Mouse (Mus musculus) fat pad, adult 2 months (tissue): ENCODE results near the gene Plpp4.

ENCODE experiments used
- DNase-seq: peaks from one replicate; pipeline ENCODE4 v3.0.0-alpha.2; 2011; ENCODE audit warnings: low read depth, low spot score; ENCODE audit errors: extremely low read depth

Gene Plpp4

DNA sequence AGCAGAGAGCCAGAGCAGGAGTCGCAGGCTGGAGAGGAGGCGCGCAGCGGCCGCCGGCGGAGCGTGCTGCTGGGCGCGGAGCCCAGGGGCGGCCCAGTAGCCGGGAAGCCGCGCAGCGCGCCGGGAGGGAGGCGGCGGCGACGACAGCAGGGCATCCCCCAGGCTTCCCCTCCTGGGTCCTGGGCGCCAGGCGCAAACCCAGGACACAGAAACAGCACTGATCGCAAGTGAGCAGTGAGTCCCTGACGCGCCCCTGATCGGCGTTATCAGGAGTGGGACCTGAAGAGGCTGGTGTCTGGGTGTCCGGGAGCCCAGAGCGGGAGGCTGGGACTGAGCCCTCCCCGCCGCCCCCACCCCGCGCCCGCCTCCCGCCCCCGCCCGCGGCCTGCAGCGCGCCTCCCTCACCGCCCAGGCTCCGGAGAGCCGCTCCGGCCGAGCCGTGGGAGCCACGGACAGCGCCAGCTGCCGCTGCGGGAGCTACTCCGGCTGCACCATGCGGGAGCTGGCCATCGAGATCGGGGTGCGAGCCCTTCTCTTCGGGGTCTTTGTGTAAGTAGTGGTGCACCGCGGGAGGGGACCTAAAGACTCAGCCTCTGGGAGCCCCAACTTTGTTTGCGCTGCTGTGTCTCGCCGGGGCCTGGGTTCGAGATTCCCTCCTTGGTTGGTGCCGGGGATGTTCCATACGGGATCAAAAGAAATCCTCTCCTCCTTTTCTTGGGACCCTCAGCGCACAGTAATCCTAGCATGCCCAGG lies at the start of gene Plpp4:
Gene Plpp4, plus strand, starts transcription at position 411 of the 753 bp plus-strand sequence.
- DNase-seq = no peak

DNA sequence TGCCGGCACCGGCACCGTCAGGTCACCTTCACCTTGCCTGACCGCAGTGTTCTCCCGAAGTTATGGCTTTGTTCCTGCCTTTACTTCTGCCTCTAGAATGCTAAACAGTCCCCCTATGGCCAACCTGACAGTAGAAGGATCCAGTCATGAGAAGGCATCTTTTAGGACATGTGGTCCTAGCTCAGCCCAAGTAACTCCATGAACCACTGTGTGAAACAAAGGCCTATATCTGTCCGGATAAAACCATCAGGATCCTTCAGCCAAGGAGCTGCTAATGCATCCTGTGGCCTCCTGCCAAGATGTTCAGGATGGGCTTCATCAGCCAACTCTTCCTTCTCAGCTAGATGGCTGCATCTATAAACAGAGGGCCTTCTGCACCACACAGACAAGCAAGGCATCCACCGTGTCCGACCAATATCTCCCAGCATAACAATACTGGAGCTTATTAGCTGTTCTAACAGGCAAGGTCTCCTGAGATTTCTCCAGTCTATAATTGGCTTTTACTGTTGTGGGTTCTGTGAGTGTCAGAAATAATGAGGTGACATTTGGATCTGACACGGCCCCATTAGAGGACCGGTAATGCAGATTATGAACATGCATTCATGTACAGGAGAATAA lies 40.8 kb upstream of the Plpp4 start:
- DNase-seq = no peak

DNA sequence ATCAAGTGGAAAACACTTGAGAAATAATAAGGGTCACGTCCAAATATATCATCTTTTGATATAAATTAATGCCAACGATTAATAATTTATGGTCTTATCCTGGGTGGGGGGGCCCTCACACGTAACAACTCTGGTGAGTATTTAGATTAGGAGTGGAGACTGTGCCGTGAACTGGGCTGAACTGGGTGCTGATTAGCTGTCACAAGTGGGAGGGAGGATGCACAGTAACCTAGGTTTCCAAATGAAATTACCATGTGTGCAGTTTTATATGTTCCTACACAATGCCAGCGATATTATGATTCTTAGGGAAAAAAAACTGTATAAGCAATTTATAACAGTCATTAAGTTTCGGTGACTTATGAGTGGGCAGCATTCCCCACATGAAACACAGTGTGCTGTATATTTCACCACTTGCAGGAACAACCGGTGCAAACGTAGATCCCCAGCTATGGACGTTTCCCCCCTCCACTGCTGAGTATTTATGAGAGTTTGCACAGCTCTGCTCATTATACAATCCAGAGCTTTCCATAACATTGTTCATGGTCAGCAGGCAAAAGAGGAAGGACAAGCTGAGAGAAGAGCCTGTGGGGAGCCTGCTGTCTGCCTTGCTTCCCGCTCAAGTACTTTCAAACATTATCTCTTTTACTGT lies 40.2 kb upstream of the Plpp4 start:
- DNase-seq = no peak

DNA sequence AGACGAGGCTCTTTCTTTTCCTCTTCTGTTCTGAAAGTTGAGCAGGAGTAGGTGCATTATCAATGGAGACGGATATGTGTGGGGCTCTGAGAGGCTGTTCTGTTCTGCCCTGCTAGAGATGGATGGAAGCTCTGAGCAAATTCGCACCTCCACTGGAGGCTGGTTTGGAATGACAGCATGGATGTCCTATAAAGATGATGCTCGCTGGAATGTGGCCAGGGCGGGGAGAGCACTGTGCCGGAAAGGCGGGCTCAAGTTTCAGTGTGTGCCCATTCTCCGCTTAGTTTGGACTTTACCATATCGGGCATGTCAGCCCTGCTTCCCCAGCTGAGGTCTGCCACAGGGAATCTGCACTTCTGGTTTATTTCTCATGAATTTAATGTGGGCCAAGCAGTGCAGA lies 35.9 kb upstream of the Plpp4 start:
- no peak for DNase-seq

DNA sequence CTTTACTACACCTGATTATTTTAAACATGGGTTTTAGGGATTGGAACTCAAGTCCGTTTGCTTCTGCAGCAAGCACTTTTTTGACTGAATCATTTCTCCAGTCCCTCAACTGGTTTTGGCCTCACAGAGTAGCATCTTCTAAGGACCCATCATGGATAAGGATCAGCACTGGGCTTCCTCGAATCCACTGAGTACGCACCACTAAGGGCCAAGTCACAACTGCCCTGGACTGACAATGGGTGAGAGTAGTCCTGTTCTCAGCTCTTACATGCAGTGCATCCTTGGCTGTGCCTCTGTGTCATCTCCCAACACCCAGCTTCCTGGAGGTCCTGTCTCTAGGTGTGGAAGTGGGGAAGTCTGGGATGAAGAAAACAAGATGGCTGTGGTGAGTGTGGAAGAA lies 35.2 kb upstream of the Plpp4 start:
- DNase-seq = no peak

DNA sequence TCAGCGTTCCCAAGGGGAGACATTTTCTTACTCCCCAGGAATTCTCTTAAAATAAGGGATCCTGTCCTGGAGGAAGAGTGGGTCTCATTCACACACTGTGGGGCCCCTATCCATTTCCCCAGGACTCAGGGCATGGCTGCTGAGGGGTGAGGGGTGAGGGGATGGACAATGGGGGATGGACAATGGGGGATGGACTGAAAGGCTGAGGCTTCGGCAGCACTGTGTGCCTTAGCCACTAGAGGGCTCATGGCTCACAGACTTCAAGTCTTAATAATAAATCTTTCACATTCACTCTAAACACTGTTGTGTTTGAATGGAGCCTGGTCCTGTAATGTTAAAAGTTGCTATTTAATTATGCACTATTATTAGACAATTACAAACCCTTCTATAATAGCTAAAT lies 21.4 kb upstream of the Plpp4 start:
- DNase-seq = no peak

DNA sequence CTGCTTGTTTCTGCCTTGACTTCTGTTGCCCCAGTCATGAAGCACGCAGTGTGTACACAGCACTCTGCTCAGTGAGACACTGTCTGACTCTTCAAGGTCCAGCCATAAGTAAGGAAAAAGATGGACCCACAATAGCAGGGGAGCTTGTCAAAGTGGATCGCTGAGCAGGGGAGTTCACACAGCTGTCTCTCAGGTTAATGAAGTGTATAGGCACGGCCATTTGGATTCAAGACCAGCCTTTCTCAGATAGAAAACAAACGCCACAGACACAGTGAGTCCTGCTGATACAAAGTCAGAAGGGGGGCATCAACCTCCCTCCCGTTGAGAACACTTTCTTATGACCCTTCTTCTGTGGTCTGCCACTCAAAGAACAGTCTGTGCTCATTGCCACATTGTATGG lies 20.8 kb upstream of the Plpp4 start:
- DNase-seq = no peak

DNA sequence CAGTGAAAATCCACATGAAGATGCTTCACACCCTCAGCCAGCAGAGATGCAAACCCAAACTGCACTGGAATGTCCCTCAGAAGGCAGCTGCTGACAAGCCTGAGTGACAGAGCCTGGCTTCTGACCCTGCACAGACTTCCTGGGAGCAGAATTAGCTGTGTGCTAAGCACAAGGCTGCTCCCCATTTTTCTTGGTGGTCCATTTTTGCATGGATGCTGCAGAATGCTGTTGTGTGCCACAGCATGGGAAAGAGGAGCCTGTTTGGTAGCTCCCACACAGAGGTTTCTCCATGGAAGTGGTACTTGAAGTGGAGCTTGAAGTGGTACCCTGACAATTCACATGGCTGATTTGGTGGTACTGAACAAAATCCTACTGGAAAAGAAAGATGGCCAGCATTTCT lies 5.8 kb upstream of the Plpp4 start:
- DNase-seq = no peak

DNA sequence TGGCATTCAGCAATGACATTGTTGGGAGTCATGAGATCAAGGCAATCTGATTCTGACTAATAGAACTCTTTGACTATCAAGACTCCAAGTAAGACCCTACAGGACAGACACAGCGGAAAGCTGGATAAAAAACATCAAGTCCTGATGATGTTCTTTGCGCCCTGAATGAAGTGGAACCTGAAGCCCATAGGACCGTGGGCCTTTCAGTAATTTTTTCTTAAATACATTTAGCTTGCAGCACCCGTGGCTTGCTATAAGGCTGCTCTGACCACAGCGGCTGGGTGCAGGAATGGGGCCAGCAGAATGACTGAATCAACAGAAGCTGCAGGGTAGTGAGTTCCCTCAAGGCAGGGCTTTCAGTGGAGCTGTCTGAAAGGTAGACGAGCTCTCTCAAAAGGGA lies 3.4 kb upstream of the Plpp4 start:
- DNase-seq = no peak

DNA sequence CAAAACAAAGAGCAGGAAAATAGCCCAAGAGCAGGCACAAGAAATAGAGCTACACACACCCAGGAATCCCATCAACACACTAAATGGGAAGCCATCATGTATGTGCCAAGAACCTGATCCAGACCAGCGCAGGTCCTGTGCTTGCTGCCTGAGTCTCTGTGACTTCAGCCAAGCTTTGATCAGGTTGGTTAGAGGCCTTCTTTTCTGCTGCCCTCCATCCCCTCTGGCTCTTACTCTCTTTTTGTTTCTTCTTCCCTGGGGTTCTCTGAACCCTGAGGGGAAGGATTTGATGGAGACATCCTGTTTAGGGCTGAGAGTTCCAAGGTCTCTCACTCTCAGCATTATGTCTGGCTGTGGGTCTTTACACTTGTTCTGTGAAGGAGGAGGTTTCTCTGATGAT lies 2.7 kb upstream of the Plpp4 start:
- no peak for DNase-seq

DNA sequence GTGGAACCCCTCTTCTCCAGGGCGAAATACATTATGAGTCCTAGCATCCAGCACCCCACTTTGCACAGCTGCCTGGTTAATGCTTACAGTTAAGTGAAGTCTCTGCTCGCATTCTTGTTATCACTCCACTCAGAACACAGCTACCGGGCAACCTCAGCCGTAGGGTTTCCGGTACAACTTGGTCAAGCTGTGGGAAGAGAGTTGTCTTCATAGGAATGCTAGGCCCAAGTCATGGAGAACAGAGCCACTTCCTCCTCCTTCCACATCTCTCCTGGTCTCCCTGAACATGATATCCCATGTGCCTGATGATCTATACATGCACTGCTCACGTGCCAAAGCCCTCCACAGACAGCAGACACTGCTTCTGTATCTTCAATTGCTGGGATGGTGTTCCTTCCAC lies 1.4 kb upstream of the Plpp4 start:
- no peak for DNase-seq

DNA sequence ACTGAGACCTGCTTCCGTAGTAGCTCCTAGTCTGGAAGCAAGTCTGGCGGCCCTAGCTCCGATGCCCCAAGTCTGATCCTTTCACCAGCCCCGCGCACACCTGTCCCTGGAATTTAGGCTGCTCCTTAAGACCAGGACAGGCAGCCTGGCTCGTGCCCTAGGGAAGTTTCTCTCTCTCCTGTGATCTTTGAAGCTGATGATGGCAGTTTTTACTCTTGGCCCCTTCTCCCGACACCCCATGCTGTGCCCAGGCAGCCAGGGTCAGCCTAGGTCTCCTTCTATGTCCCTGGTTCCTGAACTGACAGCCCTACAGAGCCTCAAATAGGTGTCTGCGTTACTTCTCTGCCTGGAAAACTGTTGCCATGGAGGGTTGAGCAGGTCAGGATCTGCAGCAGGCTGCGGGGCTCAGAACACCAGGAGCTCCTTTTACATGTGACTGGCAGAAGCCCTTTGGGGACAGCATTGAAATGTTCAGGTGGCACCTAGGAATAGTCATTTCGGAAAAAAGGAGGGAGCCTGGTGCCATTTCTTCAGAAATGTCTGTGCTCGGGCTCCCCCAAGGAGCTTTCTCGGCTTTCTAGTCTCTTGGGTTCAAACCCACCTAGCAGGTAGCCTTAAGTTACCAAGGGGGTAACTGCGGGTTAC lies 665 bp downstream of the Plpp4 start:
- DNase-seq = no peak

DNA sequence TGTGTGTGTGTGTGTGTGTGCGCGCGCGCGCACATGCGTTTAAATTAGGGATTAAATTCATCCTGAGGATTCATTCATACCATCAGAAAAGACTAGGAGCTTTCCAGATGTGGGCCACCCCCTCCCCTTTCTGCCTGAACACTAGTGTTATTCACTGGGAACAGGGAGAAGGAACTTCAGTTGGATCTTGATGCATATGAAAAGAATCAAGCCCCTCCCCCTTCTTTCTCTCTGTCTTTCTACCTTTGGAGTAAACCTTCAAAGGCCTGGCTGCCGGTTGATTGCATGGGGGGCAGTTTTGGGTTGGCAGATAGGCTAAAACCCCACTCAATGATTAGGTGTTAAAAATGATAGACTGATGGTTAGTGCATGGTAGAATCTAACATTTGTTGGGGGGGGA lies 1.5 kb downstream of the Plpp4 start:
- DNase-seq = no peak

DNA sequence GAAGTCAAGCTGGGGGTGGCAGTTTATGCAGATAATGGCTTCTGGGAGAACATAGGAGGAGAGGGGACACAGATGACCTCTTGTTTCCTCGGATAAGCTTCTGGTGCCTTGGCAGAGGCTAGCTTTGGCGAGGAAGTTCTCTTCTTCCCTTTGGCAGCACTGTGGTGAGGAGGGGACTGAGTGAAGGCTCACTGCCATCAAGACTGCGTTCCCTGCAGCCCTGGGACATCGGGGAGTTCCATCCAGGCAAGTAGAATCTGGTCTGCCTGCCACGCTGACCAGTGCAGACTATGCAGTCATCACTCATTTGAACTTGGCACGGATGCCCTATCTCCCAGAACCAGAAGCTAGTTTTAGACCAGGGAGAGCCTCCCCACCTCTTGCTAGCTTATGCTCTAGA lies 2.4 kb downstream of the Plpp4 start:
- no peak for DNase-seq

DNA sequence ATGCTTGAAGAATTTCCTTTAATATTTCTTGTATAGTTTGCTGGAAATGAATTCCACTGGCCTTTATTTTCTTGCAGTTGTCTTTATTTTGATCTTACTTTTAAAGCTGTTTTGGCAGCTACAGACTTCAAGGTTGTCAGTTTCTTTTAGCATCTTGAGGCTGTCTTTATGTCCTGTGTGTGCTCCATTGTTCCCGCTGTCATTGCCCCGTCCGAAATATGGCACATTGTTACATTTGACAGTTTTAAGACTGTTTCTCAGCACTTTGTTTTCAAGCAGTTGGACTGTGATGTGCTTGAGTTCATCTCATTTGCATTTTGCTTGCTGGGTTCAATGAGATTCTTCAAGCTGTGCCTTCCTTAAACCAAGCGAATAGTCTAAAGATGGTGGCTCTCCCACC lies 17.0 kb downstream of the Plpp4 start:
- no peak for DNase-seq

DNA sequence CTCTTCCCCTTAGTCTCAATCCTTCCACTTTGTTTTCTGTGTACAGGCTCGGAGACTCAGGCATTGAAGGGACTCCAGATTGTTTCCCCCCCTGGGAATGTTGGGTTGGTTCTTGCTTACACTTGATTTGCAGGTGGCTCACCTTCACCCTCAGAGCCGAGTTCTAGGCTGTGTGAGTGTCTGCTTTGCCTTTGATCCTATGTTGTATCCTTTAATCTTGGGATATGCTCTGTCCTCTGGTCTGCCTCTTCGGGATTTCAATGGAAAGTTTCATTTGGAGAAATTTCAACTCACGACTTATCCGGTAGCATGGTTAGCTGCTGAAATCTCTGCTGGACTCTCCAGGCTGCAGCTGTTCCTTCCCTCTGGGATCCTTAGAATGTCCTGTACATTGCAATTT lies 17.9 kb downstream of the Plpp4 start:
- DNase-seq = no peak

DNA sequence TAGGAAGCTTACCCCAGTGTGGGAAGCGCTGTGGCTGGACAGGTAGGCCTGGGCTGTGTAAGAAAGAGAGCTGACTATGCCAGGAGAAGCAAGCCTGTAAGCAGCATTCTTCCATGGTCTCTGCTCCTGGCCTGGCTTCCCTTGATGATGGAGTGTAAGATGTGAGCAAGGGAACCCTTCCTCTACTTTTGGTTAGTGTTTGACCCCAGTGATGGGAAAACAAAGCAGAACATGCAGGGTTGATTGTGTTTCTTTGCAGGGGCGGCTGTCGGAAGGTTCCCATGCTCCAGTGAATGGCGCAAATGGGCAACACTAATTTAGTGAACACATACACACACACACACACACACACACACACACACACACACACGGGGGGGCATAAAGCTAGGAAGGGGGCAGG lies 20.9 kb downstream of the Plpp4 start:
- DNase-seq = no peak

DNA sequence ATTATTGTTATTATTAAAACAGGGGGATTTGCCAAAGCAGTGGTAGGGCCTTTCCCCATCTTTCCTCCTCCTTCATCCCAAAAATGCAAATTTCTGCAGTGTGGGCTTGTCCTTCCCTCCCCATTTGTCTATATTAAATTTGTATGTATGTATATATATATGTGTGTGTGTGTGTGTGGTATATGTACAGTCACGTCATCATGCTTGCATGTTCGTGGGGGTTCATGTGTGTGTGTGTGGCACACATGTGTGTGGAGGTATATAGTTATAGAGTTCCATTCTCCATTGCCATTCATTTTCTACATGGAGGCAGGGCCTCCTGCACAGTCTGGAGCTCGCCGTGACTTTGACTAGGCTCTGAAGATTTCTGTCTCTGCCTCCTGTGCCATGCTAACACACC lies 22.0 kb downstream of the Plpp4 start:
- no peak for DNase-seq

DNA sequence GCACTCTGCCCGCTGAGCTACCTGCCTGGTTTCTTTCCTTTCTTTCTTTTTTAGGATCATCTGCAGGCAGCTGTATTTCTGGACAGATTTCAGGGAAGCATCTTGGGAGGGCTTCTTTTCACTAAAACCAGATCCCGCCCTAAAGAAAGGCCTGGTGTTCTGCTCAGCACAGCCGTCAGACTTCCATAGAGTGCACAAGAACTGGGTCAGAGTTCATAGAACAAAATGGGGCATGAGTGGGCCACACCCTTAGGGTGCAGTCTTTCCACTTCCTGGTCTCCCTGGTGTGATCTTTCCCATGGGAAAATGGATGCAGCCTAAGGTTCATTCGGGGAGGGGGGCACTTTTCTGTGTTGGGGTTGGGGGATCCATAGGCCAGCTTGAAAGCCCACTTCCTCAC lies 22.4 kb downstream of the Plpp4 start:
- no peak for DNase-seq

DNA sequence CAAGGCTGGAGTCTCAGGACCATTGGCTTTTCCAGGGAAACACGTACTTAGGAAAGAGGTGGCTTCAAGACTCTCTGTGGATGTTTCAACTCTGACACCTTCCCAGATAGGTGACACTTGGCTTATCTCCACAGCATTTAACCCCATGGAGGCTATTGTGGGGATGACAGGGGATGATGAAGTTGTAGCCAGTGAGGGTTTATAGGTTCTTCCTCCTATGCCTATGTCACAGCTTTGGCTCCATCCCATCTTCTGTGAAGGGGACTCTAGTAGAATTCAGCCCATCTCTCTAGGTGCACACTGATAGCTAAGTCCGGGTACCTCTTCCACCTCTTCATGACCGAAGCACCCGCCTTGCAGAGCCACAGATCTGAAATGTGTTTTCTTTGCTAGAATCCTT lies 25.1 kb downstream of the Plpp4 start:
- DNase-seq = no peak

DNA sequence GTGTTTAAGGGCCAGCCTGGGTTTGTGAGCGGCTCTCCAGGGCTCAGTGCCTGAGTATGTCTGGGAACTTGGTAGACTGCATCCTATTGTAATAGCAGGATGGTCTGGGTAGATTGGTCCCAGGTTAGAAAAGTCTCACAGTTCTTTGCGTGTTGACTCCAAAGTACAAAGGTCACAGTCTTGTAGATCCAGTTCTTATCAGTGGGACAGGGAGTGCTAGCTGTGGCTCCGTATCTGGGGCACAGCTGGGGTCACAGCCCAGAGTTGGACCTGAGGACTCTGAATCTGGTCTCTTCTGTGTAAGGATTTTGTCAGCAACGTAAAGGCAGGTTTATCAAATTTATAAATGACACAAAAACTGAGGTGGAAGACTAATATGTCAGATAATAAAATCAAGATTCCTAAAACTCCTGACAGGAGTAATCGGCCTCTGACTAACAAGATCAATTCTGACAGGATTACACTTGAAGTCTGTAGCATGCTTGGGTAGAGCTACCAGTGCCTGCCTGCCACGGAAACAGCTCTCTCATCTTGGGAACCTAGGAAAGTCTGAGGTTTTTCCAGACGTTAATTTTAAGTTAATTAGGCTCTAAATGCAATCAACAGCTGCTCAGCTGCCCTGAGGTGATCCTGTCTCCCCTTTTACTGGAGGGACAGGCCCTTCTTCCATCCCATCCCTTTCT lies 28.5 kb downstream of the Plpp4 start:
- DNase-seq = no peak
